Mouse (Mus musculus) heart, embryonic 11.5 days (tissue): Measurements from ENCODE around the gene Mgat5. TPM values are rescaled to one million over a fixed set of nuclear protein-coding genes. Genes with fewer than 3 reads are reported as not detected.

Experiments
- ATAC-seq: fragments of 200-750 bp; cut with Nextera tagmentation; replicated peaks from 2 replicates; pipeline ENCODE4 v1.8.0; 2017; ENCODE audit warnings: moderate library complexity; ENCODE audit not compliant: insufficient number of reproducible peaks, low FRiP score, low TSS enrichment
- H3K27ac ChIP-seq: fragments of 300-500 bp; sonication (generic); 2 replicates; pipeline ENCODE4 v1.5.1; 2014; ENCODE audit warnings: mild to moderate bottlenecking, low read depth, low read length
- H3K27me3 ChIP-seq: fragments of 300-500 bp; sonication (generic); 2 replicates; pipeline ENCODE4 v1.6.1; 2014; ENCODE audit warnings: mild to moderate bottlenecking, low read length, mixed read lengths; ENCODE audit not compliant: control insufficient read depth, insufficient read depth
- H3K36me3 ChIP-seq: fragments of 300-500 bp; sonication (generic); 2 replicates; pipeline ENCODE4 v1.6.1; 2014; ENCODE audit warnings: mild to moderate bottlenecking, low read length, moderate library complexity, mixed read lengths; ENCODE audit not compliant: control insufficient read depth, insufficient read depth
- H3K4me1 ChIP-seq: fragments of 300-500 bp; sonication (generic); 2 replicates; pipeline ENCODE4 v1.6.1; 2014; ENCODE audit warnings: low read length; ENCODE audit not compliant: control insufficient read depth, insufficient read depth
- H3K4me2 ChIP-seq: fragments of 300-500 bp; sonication (generic); 2 replicates; pipeline ENCODE4 v1.6.1; 2014; ENCODE audit warnings: mild to moderate bottlenecking, moderate library complexity
- H3K4me3 ChIP-seq: fragments of 300-500 bp; sonication (generic); 2 replicates; pipeline ENCODE4 v1.5.1; 2014; ENCODE audit warnings: low read depth, low read length
- H3K9ac ChIP-seq: fragments of 300-500 bp; sonication (generic); 2 replicates; pipeline ENCODE4 v1.6.1; 2014; ENCODE audit warnings: mild to moderate bottlenecking, low read depth, low read length, moderate library complexity
- H3K9me3 ChIP-seq: fragments of 300-500 bp; sonication (generic); replicated peaks from 2 replicates; pipeline ENCODE4 v1.6.1; 2016; ENCODE audit warnings: low read length; ENCODE audit not compliant: control insufficient read depth
- WGBS: fragments of 180-500 bp; shearing (Covaris S2); extraction: QIAGEN DNeasy Blood & Tissue Kit; methylation state at CpG from one replicate; pipeline ENCODE4 v1.1.7; 2014; ENCODE audit not compliant: insufficient replicate concordance; 5-methylcytosine and 5-hydroxymethylcytosine counted together
- polyA plus RNA-seq: library from polyadenylated mRNA; unstranded; fragments of >200 nt; fragmentation: Nextera tagmentation; extraction: Ambion mirVana; gene quantifications from 2 replicates; pipeline ENCODE4 v1.2.1, GENCODE M21; 2014

Gene Mgat5
- polyA plus RNA-seq, result 4.2 and 4.9 TPM in 2 replicates

DNA sequence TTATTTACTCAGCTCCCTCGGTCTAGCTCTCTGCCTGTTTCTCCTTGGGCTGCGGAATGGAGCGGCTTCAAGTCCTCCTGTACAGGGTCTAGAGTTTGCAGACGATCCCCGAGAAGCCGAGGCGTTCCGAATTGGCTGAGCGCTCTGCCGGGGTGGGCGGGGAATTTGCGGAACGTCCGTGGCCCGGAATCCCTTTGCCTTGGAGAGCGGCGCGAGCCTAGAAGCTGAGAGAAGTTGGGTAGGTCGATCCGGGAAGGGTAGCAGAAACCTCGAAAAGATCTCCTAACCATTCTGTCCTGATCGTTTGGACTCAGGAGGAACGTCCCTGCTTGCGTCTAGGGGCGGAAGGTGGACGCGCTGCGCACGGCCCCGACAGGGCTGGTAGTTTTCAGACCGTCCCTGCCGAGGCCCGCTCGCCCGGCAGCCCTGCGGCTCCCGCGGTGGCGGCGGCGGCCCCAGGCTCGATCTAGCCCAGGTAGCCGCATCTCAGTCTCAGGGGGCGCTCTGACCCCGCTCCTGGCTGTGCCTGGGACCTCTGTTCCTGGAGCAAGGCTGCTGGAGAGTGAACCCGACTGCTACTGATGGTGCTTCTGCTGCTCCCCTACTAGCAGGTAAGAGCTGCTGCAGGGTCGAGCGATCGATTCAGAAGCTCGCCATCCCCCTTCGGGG lies at the start of gene Mgat5:
TSS of gene Mgat5 (plus strand) at position 199 of the 669 bp plus-strand sequence.
- ATAC-seq, result peak; percentile 87

GRCm38 (mm10) chr1:127160118-127160760 lies 44.6 kb upstream of the Mgat5 start:
- Histone ChIP-seq H3K4me3 (no peak overlapping the region), H3K36me3 (no peaks in the 10 kb centered on the region), H3K27ac (no peak overlapping the region), H3K9me3 (no peaks in the 10 kb centered on the region), H3K27me3 (no peaks in the 10 kb centered on the region), H3K4me2 (no peak overlapping the region), H3K9ac (no peak overlapping the region), H3K4me1 (no peaks in the 10 kb centered on the region)
- ATAC-seq, result no peak
- 89% methylated on average over 5 of the region's 5 CpGs for whole genome bisulfite sequencing

More for the DNA sequence above, at the start of gene Mgat5:
- H3K27me3 ChIP-seq, result no peaks in the 10 kb centered on the region
- peaks cover 7% of the 10 kb centered on the region; the same call in 1 of the 2 replicates for H3K4me1 ChIP-seq
- H3K27ac ChIP-seq, result peak within 1 kb of the TSS; percentile 90
- H3K4me3 ChIP-seq, result peak within 1 kb of the TSS; percentile 69
- WGBS, result under 1% methylated on average over 51 of the region's 51 CpGs
- H3K9me3 ChIP-seq, result no peaks in the 10 kb centered on the region
- H3K9ac ChIP-seq, result peak within 1 kb of the TSS; percentile 79
- H3K4me2 ChIP-seq, result peak within 1 kb of the TSS; percentile 99
- H3K36me3 ChIP-seq, result no peaks in the 10 kb centered on the region

DNA sequence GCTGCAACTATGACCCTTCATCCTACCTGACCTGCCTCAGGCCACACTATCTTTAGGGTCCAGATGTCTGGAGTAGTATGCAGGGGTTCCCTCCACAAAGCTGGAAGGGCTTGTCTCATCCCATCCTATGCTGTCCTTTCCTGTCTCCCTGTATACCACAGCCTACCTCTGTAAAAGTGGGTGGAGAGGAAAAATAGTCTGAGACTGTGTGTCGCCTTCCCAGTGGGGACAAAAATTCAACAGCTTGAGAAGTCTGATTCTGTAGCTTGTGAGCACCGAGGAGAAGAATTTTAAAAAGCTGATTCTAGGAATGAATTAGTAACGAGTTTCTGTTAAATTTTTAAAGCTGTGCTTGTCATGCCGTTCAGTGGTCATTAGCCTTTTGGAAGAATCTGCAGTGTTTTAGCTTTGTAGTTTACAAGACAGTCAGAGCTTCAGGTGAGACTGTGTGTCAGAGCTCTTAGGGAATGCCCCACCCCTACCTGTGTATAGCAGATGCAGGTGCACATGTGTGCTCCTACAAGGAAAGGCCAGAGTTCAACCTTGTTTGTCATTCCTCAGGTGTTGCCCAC lies 40.1 kb upstream of the Mgat5 start:
- no peaks in the 10 kb centered on the region for H3K36me3 ChIP-seq
- WGBS, result 78% methylated on average over 4 of the region's 4 CpGs
- H3K4me2 ChIP-seq, result no peak overlapping the region
- no peak overlapping the region for H3K9ac ChIP-seq
- ATAC-seq, result no peak
- H3K27ac ChIP-seq, result no peak overlapping the region
- no peaks in the 10 kb centered on the region for H3K27me3 ChIP-seq
- no peaks in the 10 kb centered on the region for H3K4me1 ChIP-seq
- H3K4me3 ChIP-seq, result no peak overlapping the region
- H3K9me3 ChIP-seq, result no peaks in the 10 kb centered on the region

GRCm38 (mm10) chr1:127166521-127166920 lies 38.3 kb upstream of the Mgat5 start:
- ATAC-seq, result no peak
- no peaks in the 10 kb centered on the region for H3K36me3 ChIP-seq
- H3K9me3 ChIP-seq, result no peaks in the 10 kb centered on the region
- H3K4me2 ChIP-seq, result no peak overlapping the region
- H3K4me1 ChIP-seq, result no peaks in the 10 kb centered on the region
- no peak overlapping the region for H3K4me3 ChIP-seq
- H3K27me3 ChIP-seq, result no peaks in the 10 kb centered on the region
- no peak overlapping the region for H3K27ac ChIP-seq
- no peak overlapping the region for H3K9ac ChIP-seq

DNA sequence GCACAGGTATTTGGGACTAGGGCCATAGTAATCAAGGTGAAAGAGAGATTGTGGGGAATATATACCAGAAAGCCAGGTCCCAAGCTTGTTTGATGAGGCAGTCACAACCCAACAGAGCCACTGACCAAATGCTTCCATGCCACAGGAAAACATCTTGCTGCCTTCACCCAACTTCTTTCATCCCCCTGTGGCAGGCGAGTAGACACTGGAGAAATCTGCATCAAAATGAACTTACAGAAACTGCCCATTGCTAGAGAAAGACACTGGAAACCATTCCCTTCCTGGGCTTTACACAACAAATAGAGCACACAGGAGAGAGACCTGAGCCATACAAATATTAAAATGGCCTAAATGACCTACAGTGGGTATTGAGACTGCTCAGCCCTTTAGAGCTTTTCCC lies 37.2 kb upstream of the Mgat5 start:
- H3K4me1 ChIP-seq, result no peaks in the 10 kb centered on the region
- H3K9ac ChIP-seq, result no peak overlapping the region
- no peak overlapping the region for H3K4me2 ChIP-seq
- H3K27ac ChIP-seq, result no peak overlapping the region
- H3K4me3 ChIP-seq, result no peak overlapping the region
- H3K9me3 ChIP-seq, result no peaks in the 10 kb centered on the region
- 89% methylated on average over 1 of the region's 1 CpGs for WGBS
- no peak for ATAC-seq
- no peaks in the 10 kb centered on the region for H3K36me3 ChIP-seq
- H3K27me3 ChIP-seq, result no peaks in the 10 kb centered on the region

DNA sequence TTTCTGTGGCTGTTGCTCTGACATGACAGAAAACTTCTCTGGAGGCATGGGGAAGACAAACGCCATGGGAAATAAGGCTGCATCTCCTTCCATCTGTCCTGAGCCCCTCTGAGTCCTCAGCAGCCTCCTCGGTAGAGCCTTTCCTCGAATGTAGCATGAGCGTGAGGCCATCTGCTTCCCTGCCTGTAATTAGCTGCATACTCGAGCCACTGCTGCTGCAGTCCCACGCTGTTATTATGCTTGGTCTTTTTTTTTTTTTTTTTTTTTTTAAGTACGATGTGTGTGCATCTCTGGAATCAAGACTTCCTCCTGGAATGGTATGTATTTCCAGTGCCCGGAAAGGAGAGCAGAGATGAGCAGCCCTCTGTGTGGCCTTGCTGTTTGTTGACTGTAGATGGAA lies 36.6 kb upstream of the Mgat5 start:
- Histone ChIP-seq H3K36me3 (no peaks in the 10 kb centered on the region), H3K4me2 (no peak overlapping the region), H3K4me3 (no peak overlapping the region)

GRCm38 (mm10) chr1:127169516-127169915 lies 35.3 kb upstream of the Mgat5 start:
- Histone ChIP-seq H3K4me2 (no peak overlapping the region), H3K4me3 (no peak overlapping the region), H3K27ac (no peak overlapping the region), H3K4me1 (no peaks in the 10 kb centered on the region; the same call in 1 of the 2 replicates), H3K36me3 (no peaks in the 10 kb centered on the region), H3K27me3 (no peaks in the 10 kb centered on the region), H3K9ac (no peak overlapping the region), H3K9me3 (no peaks in the 10 kb centered on the region)
- ATAC-seq, result no peak
- WGBS, result 79% methylated on average over 8 of the region's 8 CpGs

More for the DNA sequence above, 36.6 kb upstream of the Mgat5 start:
- 77% methylated on average over 8 of the region's 8 CpGs for WGBS
- no peak overlapping the region for H3K27ac ChIP-seq
- no peak overlapping the region for H3K9ac ChIP-seq
- no peak for ATAC-seq
- no peaks in the 10 kb centered on the region for H3K4me1 ChIP-seq
- no peaks in the 10 kb centered on the region for H3K9me3 ChIP-seq
- no peaks in the 10 kb centered on the region for H3K27me3 ChIP-seq

DNA sequence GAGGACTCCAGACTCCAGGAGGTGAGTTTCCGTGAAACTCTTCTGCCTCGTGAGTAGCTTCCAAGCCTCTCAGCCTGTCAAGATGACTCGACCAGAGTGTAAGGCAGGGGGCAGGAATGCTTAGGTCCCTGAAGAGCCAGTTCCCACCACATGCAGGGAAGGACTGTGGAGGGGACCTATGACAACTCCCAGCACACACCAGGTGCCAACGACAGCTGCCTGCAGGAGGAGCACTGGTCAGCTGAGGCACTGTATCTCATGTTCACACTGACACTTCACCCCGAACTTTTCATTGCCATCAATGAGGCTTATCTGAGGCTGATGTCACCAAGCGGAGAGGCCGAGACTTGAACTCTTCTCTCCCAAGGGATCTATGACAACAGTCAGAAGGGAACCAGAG lies 33.5 kb upstream of the Mgat5 start:
- H3K9me3 ChIP-seq, result no peaks in the 10 kb centered on the region
- no peak overlapping the region for H3K27ac ChIP-seq
- no peak overlapping the region for H3K4me2 ChIP-seq
- H3K4me1 ChIP-seq, result no peaks in the 10 kb centered on the region; the same call in 1 of the 2 replicates
- no peak overlapping the region for H3K4me3 ChIP-seq
- ATAC-seq, result no peak
- no peak overlapping the region for H3K9ac ChIP-seq
- no peaks in the 10 kb centered on the region for H3K36me3 ChIP-seq
- WGBS, result 55% methylated on average over 7 of the region's 7 CpGs
- H3K27me3 ChIP-seq, result no peaks in the 10 kb centered on the region
